Mouse (Mus musculus) lung, postnatal 36 days (tissue): ENCODE data around the gene Acpp.

Experiments
- DNase-seq: peaks from one replicate; pipeline ENCODE4 v3.0.0; 2022; ENCODE audit warnings: mixed read lengths

Gene Acpp

GRCm38 (mm10) chr9:104251111-104251510, 86.4 kb downstream of the Acpp start:
- no peak for DNase-seq

DNA sequence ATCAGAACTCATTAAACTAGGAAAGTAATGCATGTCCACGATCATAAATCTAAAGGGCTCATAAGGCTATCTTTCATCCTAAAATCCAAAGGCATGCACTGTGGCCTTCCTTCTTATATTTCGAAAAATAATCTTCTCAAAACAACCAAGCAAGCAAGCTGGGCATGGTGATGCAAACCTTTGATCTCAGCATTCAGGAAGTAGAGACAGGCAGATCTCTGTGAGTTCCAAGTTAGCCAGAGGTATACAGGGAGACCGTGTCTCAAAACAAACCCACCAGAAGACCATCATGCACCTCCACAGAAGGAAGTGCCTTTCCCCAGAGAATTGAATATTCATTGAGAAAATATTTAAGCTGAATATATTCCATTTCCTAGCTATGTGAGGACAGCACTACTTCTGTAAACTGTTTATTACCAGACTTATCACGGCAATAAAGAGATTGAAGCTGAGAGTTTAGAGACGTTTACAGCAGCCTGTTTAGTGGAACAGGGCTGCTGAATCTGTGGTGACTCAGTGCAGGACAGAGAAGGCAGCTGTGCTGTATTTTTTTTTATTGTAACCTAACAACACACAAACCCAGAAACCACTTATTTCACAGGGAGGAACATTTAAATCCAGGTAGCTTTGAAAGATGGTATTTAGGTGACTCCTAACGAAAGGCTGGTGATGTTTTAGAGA, 90.1 kb downstream of the Acpp start:
- no peak for DNase-seq

GRCm38 (mm10) chr9:104243799-104244466, 93.6 kb downstream of the Acpp start:
- DNase-seq: no peak

DNA sequence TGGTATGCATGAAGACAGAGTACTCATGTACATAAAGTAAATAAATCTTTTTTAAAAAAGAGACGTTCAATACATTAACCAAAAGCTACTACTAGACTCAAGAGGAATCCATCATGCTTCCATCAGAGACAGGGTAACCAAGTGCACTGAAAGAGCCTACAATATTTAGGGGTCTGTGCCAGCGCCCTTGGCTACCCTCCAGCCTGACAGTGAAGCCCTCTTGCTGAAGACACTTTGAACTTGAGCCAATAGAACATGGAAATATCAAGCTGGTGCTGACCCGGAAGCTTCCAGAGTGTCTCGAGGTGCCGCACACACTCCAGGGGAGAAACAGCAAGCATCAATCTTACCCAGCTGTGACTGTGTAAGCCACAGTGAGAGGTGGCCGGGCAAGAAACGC, 97.4 kb downstream of the Acpp start:
- no peak for DNase-seq

DNA sequence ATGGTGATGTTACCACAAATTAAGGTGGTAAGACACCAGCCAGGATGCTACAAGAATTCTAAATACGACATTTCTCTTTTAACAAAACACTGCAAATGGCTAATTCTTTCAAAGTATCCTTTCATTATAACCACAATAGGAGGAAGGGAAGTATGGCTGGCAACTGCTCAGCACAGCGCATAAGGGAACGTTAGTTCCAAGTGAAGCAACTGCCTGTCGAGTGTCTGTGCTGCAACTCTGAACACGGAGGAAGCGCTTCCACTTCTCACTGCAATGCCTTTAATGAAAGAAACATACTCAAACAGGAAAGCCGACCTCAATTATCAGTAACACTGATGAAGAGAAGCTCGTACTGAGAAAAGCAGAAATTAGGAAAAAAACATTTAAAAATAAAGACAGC, 98.5 kb downstream of the Acpp start:
- DNase-seq: peak; percentile 28
